Comparison of ENCODE assay signal across 8 mouse cellular contexts in genomic region chr17:21489500-21490001, GRCm38 (mm10). TPM values are rescaled to one million over a fixed set of nuclear protein-coding genes. Genes with fewer than 3 reads are reported as not detected.
DNase-seq lines count a peak whose midpoint lies in the region; ATAC-seq and TF ChIP-seq lines count a peak whose summit lies in the region.

No protein-coding gene starts in this region.

- 6% methylated on average over 8 of the region's 8 CpGs for whole genome bisulfite sequencing in lung, embryonic 15.5 days
- WGBS in embryonic facial prominence, embryonic 12.5 days, result 17% methylated on average over 8 of the region's 8 CpGs
- WGBS in limb, embryonic 12.5 days, result 23% methylated on average over 8 of the region's 8 CpGs
- WGBS in small intestine, adult 2 months, result 2% methylated on average over 8 of the region's 8 CpGs

- H3K9me3 ChIP-seq in lung, embryonic 15.5 days, result no peaks in the 10 kb centered on the region
- H3K9me3 ChIP-seq in embryonic facial prominence, embryonic 12.5 days, result no peaks in the 10 kb centered on the region
- no peaks in the 10 kb centered on the region for H3K9me3 ChIP-seq in limb, embryonic 12.5 days

- H3K27ac ChIP-seq in lung, embryonic 15.5 days, result peak overlapping the region; percentile 77; the same call in 1 of the 2 replicates
- no peak overlapping the region for H3K27ac ChIP-seq in embryonic facial prominence, embryonic 12.5 days
- H3K27ac ChIP-seq in limb, embryonic 12.5 days, result no peak overlapping the region
- peak overlapping the region; percentile 78 for H3K27ac ChIP-seq in small intestine, adult 2 months (ENCODE audit: insufficient read depth, low read depth, low read length)

- no peaks in the 10 kb centered on the region for H3K27me3 ChIP-seq in lung, embryonic 15.5 days
- H3K27me3 ChIP-seq in embryonic facial prominence, embryonic 12.5 days, result no peaks in the 10 kb centered on the region
- no peaks in the 10 kb centered on the region for H3K27me3 ChIP-seq in limb, embryonic 12.5 days
- H3K27me3 ChIP-seq in small intestine, adult 2 months (ENCODE audit: control insufficient read depth, insufficient read depth, low read length), result no peaks in the 10 kb centered on the region

- H3K4me3 ChIP-seq in lung, embryonic 15.5 days, result peak overlapping the region; percentile 57
- H3K4me3 ChIP-seq in embryonic facial prominence, embryonic 12.5 days, result peak overlapping the region; percentile 83
- peak overlapping the region; percentile 73 for H3K4me3 ChIP-seq in limb, embryonic 12.5 days (replicated peaks)
- peak overlapping the region; percentile 83; the same call in 1 of the 2 replicates for H3K4me3 ChIP-seq in small intestine, adult 2 months (ENCODE audit: low read depth, low read length)

- no peak for DNase-seq in lung, postnatal 36 days
- no peak for DNase-seq in layer of hippocampus, adult 9-11 months
- no peak for DNase-seq in layer of hippocampus, postnatal 36 days
- DNase-seq in adrenal gland, adult 18-20 months (ENCODE audit: low spot score in 2 of 2), result no peak

- TF ChIP-seq CTCF in small intestine, adult 2 months (IDR thresholded peaks at IDR 0.05; ENCODE audit: extremely low read depth, insufficient read length, insufficient replicate concordance, low read depth, low read length), result no peak

- no peaks in the 10 kb centered on the region for H3K36me3 ChIP-seq in lung, embryonic 15.5 days
- no peaks in the 10 kb centered on the region for H3K36me3 ChIP-seq in embryonic facial prominence, embryonic 12.5 days
- peaks cover 6% of the 10 kb centered on the region; the same call in 1 of the 2 replicates for H3K36me3 ChIP-seq in limb, embryonic 12.5 days
- no peaks in the 10 kb centered on the region for H3K36me3 ChIP-seq in small intestine, adult 2 months (ENCODE audit: control insufficient read depth, insufficient read depth, low read length)

- peak overlapping the region; percentile 50 for H3K9ac ChIP-seq in lung, embryonic 15.5 days
- H3K9ac ChIP-seq in embryonic facial prominence, embryonic 12.5 days, result peak overlapping the region; percentile 81
- H3K9ac ChIP-seq in limb, embryonic 12.5 days (replicated peaks), result peak overlapping the region; percentile 69; the same call in 1 of the 2 replicates

- no peak for TF ChIP-seq POLR2A in small intestine, adult 2 months (IDR thresholded peaks at IDR 0.05; ENCODE audit: low read depth, low read length)

- peaks cover 6% of the 10 kb centered on the region for H3K4me1 ChIP-seq in lung, embryonic 15.5 days
- no peaks in the 10 kb centered on the region for H3K4me1 ChIP-seq in embryonic facial prominence, embryonic 12.5 days
- H3K4me1 ChIP-seq in limb, embryonic 12.5 days (replicated peaks), result 0 out of 2 replicates have a peak, but pooled peaks cover 3% of the 10 kb centered on the region
- no peaks in the 10 kb centered on the region; the same call in 1 of the 2 replicates for H3K4me1 ChIP-seq in small intestine, adult 2 months (ENCODE audit: control insufficient read depth, insufficient read depth, insufficient read length, low read length)

- no peak for ATAC-seq in lung, embryonic 15.5 days (ENCODE audit: borderline replicate concordance, extremely low read depth, low FRiP score, low TSS enrichment)
- ATAC-seq in embryonic facial prominence, embryonic 12.5 days (ENCODE audit: insufficient number of reproducible peaks, insufficient read depth, low FRiP score, low TSS enrichment), result no peak
- no peak for ATAC-seq in limb, embryonic 12.5 days (ENCODE audit: insufficient number of reproducible peaks, insufficient read depth, low FRiP score, low TSS enrichment, low read depth)

- H3K4me2 ChIP-seq in lung, embryonic 15.5 days, result peak overlapping the region; percentile 50
- peak overlapping the region; percentile 66 for H3K4me2 ChIP-seq in embryonic facial prominence, embryonic 12.5 days (replicated peaks)
- peak overlapping the region; percentile 64 for H3K4me2 ChIP-seq in limb, embryonic 12.5 days

RNA-seq across cellular contexts. Expression of gene Zfp53, which starts 0.8 kb away (rescaled TPM):
- polyA plus RNA-seq in lung, embryonic 15.5 days (2015; fragmentation: Nextera tagmentation; extraction: Ambion mirVana), result 10.7 and 11.8 TPM in 2 replicates
- 10.0 and 11.5 TPM in 2 replicates for polyA plus RNA-seq in embryonic facial prominence, embryonic 12.5 days (2016; fragmentation: Nextera tagmentation; extraction: Ambion mirVana)
- polyA plus RNA-seq in limb, embryonic 12.5 days (2016; fragmentation: Nextera tagmentation; extraction: Ambion mirVana), result 9.6 TPM in 2 replicates
- 2.5 and 2.6 TPM in 2 replicates for polyA plus RNA-seq in small intestine, adult 2 months (2012; rRNA removed)
- total RNA-seq in layer of hippocampus, postnatal 36 days (2021), result 1 to 10 TPM; 4.3 to 4.7 TPM
- total RNA-seq in adrenal gland, adult 18-20 months (2021), result 1 to 10 TPM; 3.1 to 4.7 TPM

RNA-seq across cellular contexts. Expression of gene Zfp51, which starts 39.4 kb away (rescaled TPM):
- polyA plus RNA-seq in lung, embryonic 15.5 days (2015; fragmentation: Nextera tagmentation; extraction: Ambion mirVana), result 15.3 and 15.8 TPM in 2 replicates
- polyA plus RNA-seq in embryonic facial prominence, embryonic 12.5 days (2016; fragmentation: Nextera tagmentation; extraction: Ambion mirVana), result 15.3 and 16.0 TPM in 2 replicates
- polyA plus RNA-seq in limb, embryonic 12.5 days (2016; fragmentation: Nextera tagmentation; extraction: Ambion mirVana), result 15.4 and 16.3 TPM in 2 replicates
- polyA plus RNA-seq in small intestine, adult 2 months (2012; rRNA removed), result 0.08 and 0.15 TPM in 2 replicates
- total RNA-seq in layer of hippocampus, postnatal 36 days (2021), result 1 to 10 TPM; 3.4 to 4.2 TPM
- total RNA-seq in adrenal gland, adult 18-20 months (2021), result 1 to 10 TPM; 6.1 to 7.9 TPM

RNA-seq across cellular contexts. Expression of gene Zfp52, which starts 45.8 kb away (rescaled TPM):
- 4.3 and 5.1 TPM in 2 replicates for polyA plus RNA-seq in lung, embryonic 15.5 days (2015; fragmentation: Nextera tagmentation; extraction: Ambion mirVana)
- polyA plus RNA-seq in embryonic facial prominence, embryonic 12.5 days (2016; fragmentation: Nextera tagmentation; extraction: Ambion mirVana), result 4.8 and 4.9 TPM in 2 replicates
- 3.2 and 4.0 TPM in 2 replicates for polyA plus RNA-seq in limb, embryonic 12.5 days (2016; fragmentation: Nextera tagmentation; extraction: Ambion mirVana)
- polyA plus RNA-seq in small intestine, adult 2 months (2012; rRNA removed), result 0.05 TPM in 1 of 2 replicates, not detected in the other
- 1 to 10 TPM; 7.5 to 8.9 TPM for total RNA-seq in layer of hippocampus, postnatal 36 days (2021)
- 10 to 100 TPM; 21.3 to 41.2 TPM for total RNA-seq in adrenal gland, adult 18-20 months (2021)

Comparison
In these comparisons a context has a peak if more than half of its experiments do, and no peak if none do; other contexts are left out.
1. H3K27ac ChIP-seq: peak in lung, embryonic 15.5 days (single experiment) and small intestine, adult 2 months (single experiment); none in embryonic facial prominence, embryonic 12.5 days (single experiment) and limb, embryonic 12.5 days (single experiment).
2. RNA of gene Zfp51, which starts 39.4 kb away (polyA plus RNA-seq): 15.3 to 16.0 TPM in embryonic facial prominence, embryonic 12.5 days, 15.3 to 15.8 TPM in lung, embryonic 15.5 days and 15.4 to 16.3 TPM in limb, embryonic 12.5 days; 0.08 to 0.15 TPM in small intestine, adult 2 months; every median in the first group is over 10 times any median in the second.
3. Peak in every context shown above with its lines, with median percentiles within 50 percentile points of each other: H3K4me2 ChIP-seq, H3K4me3 ChIP-seq and H3K9ac ChIP-seq.